Mouse (Mus musculus): ENCODE results near the gene Chn2. TPM values are rescaled to one million over a fixed set of nuclear protein-coding genes. Genes with fewer than 3 reads are reported as not detected.

Chn2 gene
- polyA plus RNA-seq, 1 experiment, result not detected

DNA sequence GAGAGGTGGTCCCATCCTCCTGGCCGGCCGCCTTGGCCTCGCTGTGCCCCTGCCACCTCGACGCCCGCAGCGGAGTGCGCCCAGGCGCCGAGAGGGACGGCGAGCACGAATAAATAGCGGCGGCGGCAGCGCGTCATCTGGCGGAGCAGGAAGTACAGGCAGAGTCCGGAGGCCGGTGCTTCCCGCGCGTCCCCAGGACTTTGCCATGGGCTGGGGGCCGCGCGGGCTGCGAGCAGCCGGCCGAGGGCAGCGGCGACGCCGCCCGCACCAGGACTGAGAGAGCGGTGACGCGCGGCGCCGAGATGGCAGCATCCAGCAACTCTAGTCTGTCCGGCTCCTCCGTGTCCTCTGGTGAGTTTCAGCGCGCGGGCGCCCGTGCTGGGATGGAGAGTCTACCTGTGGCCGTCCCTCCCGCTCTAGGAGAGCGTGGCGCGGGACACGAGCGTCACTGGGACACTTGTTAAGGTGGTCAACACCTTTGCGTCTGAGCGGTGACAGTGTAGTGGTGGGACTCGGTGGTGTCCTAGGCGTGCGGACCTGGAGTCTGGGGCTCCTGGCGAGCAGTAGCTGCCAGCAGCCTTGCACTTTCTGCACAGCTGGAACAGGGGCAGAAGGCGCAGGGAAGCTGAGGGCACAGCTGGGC is 572 bp downstream of the Chn2 start:
- H3K4me3 ChIP-seq (replicated peaks), result peak overlapping the region; percentile 51
- H3K9me3 ChIP-seq (ENCODE audit: control insufficient read depth, low read length), result no peaks in the 10 kb centered on the region
- H3K36me3 ChIP-seq (ENCODE audit: control insufficient read depth), result no peaks in the 10 kb centered on the region

GRCm38 (mm10) chr6:54040448-54040844 is 1.1 kb downstream of the Chn2 start:
- Histone ChIP-seq H3K4me3 (replicated peaks) (peak overlapping the region; percentile 51), H3K27me3 (ENCODE audit: control insufficient read depth) (peaks cover 48% of the 10 kb centered on the region), H3K9me3 (ENCODE audit: control insufficient read depth, low read length) (no peaks in the 10 kb centered on the region), H3K4me1 (ENCODE audit: control insufficient read depth) (no peaks in the 10 kb centered on the region), H3K36me3 (ENCODE audit: control insufficient read depth) (no peaks in the 10 kb centered on the region)
- TF ChIP-seq TAL1 (IDR thresholded peaks at IDR 0.05; ENCODE audit: low read length) (no peak), GATA1 (IDR thresholded peaks at IDR 0.05; ENCODE audit: low read length) (no peak)

More for the DNA sequence above, 572 bp downstream of the Chn2 start:
- peaks cover 48% of the 10 kb centered on the region for H3K27me3 ChIP-seq (ENCODE audit: control insufficient read depth)
- TF ChIP-seq TAL1 (IDR thresholded peaks at IDR 0.05; ENCODE audit: low read length), result no peak
- no peak for TF ChIP-seq GATA1 (IDR thresholded peaks at IDR 0.05; ENCODE audit: low read length)
- H3K4me1 ChIP-seq (ENCODE audit: control insufficient read depth), result no peaks in the 10 kb centered on the region

DNA sequence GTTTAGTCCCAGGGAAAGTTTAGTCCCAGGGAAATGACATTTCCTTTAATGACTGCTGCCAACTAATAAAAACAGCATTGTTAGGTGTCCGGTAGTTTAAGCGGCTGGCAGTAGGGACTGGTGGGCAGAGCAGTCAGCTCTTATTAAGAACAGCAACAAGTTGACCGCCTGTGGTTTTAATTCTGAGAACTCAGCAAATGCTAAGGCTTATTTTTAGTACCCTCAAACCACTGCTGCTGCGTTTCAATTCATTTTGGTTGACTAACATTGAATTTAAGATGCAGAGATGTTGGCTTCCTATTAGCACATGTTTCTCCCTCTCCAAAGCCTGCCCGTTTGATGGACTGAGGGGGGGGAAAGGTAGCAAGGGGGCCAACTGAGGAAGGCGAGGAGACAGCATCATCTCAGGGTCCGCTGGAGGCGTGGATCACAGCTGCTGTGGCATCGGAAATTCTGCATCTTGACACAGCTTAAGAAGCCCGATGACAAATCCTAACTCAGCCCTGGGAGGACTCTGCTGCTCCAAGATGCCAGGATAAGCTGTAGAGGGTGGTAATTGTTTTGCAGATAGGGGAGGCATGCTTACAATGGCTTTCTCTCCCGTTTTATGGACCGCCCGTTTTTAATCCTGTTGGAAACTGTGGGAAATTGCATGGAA is 2.2 kb downstream of the Chn2 start:
- peaks cover 48% of the 10 kb centered on the region for H3K27me3 ChIP-seq (ENCODE audit: control insufficient read depth)
- H3K4me1 ChIP-seq (ENCODE audit: control insufficient read depth), result no peaks in the 10 kb centered on the region
- TF ChIP-seq GATA1 (IDR thresholded peaks at IDR 0.05; ENCODE audit: low read length) (no peak), TAL1 (IDR thresholded peaks at IDR 0.05; ENCODE audit: low read length) (no peak)
- H3K9me3 ChIP-seq (ENCODE audit: control insufficient read depth, low read length), result no peaks in the 10 kb centered on the region
- no peak overlapping the region for H3K4me3 ChIP-seq (replicated peaks)
- H3K36me3 ChIP-seq (ENCODE audit: control insufficient read depth), result no peaks in the 10 kb centered on the region

DNA sequence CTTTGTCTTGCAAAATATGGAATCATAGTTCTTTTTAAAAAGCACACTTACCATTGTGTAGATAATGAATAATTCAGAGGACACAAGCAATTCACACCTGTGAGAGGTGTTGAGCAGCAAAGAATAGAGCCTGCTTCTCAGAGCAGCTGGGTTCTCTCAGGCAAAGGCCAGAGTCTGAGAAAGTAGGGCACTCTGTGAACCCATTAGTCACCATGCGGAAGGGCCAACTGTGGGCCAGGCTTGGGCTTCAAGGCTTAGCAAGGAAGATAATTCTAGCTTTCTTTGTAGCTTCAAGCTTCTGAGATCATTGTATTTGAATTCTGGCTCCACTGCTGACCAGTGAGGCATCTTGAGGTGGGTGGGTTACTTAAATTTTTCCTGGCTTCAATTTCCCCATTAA is 2.8 kb downstream of the Chn2 start:
- Histone ChIP-seq H3K36me3 (ENCODE audit: control insufficient read depth) (no peaks in the 10 kb centered on the region), H3K27me3 (ENCODE audit: control insufficient read depth) (peaks cover 47% of the 10 kb centered on the region), H3K9me3 (ENCODE audit: control insufficient read depth, low read length) (no peaks in the 10 kb centered on the region), H3K4me1 (ENCODE audit: control insufficient read depth) (no peaks in the 10 kb centered on the region), H3K4me3 (replicated peaks) (no peak overlapping the region)
- TF ChIP-seq GATA1 (IDR thresholded peaks at IDR 0.05; ENCODE audit: low read length), result no peak

- Histone ChIP-seq H3K4me1 (ENCODE audit: control insufficient read depth) (no peaks in the 10 kb centered on the region), H3K9me3 (ENCODE audit: control insufficient read depth, low read length) (no peaks in the 10 kb centered on the region), H3K4me3 (replicated peaks) (no peak overlapping the region), H3K36me3 (ENCODE audit: control insufficient read depth) (no peaks in the 10 kb centered on the region), H3K27me3 (ENCODE audit: control insufficient read depth) (peaks cover 37% of the 10 kb centered on the region)
- TF ChIP-seq TAL1 (IDR thresholded peaks at IDR 0.05; ENCODE audit: low read length), result no peak
- no peak for TF ChIP-seq GATA1 (IDR thresholded peaks at IDR 0.05; ENCODE audit: low read length)
Observed at GRCm38 (mm10) chr6:54043536-54043935, 4.2 kb downstream of the Chn2 start.

GRCm38 (mm10) chr6:54045748-54046721 is 6.7 kb downstream of the Chn2 start:
- Histone ChIP-seq H3K4me3 (replicated peaks) (no peak overlapping the region), H3K27me3 (ENCODE audit: control insufficient read depth) (peaks cover 12% of the 10 kb centered on the region), H3K4me1 (ENCODE audit: control insufficient read depth) (no peaks in the 10 kb centered on the region), H3K9me3 (ENCODE audit: control insufficient read depth, low read length) (no peaks in the 10 kb centered on the region), H3K36me3 (ENCODE audit: control insufficient read depth) (no peaks in the 10 kb centered on the region)
- TF ChIP-seq GATA1 (IDR thresholded peaks at IDR 0.05; ENCODE audit: low read length) (no peak), TAL1 (IDR thresholded peaks at IDR 0.05; ENCODE audit: low read length) (no peak)

DNA sequence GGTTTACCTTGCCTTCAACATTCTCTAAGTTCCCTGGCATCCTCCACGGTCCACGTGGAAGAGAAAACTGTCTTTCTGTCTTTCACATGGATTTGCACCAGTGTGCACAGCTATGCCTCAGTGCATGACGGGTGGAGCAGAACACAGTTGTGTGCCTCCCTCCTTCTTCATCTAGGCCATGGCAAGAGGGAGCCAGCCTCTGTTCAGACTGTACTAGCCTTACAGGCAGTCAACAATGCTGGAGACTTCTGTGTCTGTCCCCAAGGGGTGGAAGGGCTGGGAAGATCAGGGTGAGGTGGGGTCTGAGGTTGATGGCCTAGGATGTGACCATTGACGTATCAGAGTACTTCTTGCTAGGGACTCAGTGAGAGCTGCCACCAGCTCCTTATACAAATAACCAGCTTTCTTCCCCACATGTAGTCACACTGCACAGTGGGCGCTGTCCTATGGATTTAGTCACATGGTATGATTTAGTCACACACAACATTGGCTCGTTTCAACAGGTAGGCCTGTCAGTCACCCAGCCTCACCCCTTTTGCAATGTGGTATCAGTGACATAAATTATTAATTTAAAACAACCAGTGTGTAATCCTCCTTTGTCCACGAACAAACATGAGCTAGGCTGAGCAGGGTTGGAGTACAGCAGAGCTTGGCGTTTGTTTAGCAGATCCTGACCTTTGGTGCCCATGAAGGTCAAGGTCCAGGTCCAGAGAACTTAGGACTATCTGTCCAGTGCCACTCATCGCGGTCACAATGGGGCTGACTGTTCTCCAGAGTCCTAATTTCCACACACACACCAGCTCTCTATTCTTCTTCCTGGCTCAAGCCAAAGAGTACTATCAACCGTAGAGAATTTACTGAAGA is 7.8 kb downstream of the Chn2 start:
- Histone ChIP-seq H3K36me3 (ENCODE audit: control insufficient read depth) (no peaks in the 10 kb centered on the region), H3K27me3 (ENCODE audit: control insufficient read depth) (0 out of 2 replicates have a peak, but pooled peaks cover 2% of the 10 kb centered on the region), H3K4me1 (ENCODE audit: control insufficient read depth) (no peaks in the 10 kb centered on the region), H3K9me3 (ENCODE audit: control insufficient read depth, low read length) (no peaks in the 10 kb centered on the region), H3K4me3 (replicated peaks) (no peak overlapping the region)
- no peak for TF ChIP-seq TAL1 (IDR thresholded peaks at IDR 0.05; ENCODE audit: low read length)
- no peak for TF ChIP-seq GATA1 (IDR thresholded peaks at IDR 0.05; ENCODE audit: low read length)

DNA sequence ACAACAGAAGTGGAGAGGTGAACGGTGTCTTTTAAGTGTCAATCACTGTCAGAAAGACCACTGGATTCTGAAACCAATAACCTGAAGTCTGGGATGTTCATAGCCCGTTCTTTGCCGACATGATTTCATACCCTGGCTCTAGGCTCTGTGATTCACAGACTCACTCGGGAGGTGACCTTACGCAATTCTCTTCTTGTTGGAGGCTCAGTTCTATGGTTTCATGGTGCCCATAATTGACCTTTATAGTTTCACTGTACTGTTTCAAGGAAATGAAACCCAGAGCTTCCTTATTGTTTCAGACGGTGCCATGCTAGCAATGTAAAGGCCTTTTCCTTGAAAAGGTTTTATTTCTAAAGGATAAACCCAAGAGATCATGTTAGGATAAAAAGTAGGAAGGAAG is 9.4 kb downstream of the Chn2 start:
- no peaks in the 10 kb centered on the region for H3K9me3 ChIP-seq (ENCODE audit: control insufficient read depth, low read length)
- no peaks in the 10 kb centered on the region for H3K4me1 ChIP-seq (ENCODE audit: control insufficient read depth)
- H3K27me3 ChIP-seq (ENCODE audit: control insufficient read depth), result no peaks in the 10 kb centered on the region
- no peak overlapping the region for H3K4me3 ChIP-seq (replicated peaks)
- TF ChIP-seq TAL1 (IDR thresholded peaks at IDR 0.05; ENCODE audit: low read length) (no peak), GATA1 (IDR thresholded peaks at IDR 0.05; ENCODE audit: low read length) (no peak)
- no peaks in the 10 kb centered on the region for H3K36me3 ChIP-seq (ENCODE audit: control insufficient read depth)

All from erythroblast, embryonic 14.5 days (primary cell).